Mouse (Mus musculus) heart, postnatal 0 days (tissue): Measurements from ENCODE around the gene Rps6. TPM values are rescaled to one million over a fixed set of nuclear protein-coding genes. Genes with fewer than 3 reads are reported as not detected.

Source experiments
- ATAC-seq: fragments of 200-750 bp; cut with Nextera tagmentation; 2 replicates; pipeline ENCODE4 v1.8.0; 2017; ENCODE audit warnings: low read depth, moderate number of reproducible peaks, moderate library complexity; ENCODE audit not compliant: insufficient read depth
- DNase-seq: peaks from one replicate; pipeline ENCODE4 v3.0.0-alpha.2; 2016; ENCODE audit warnings: low spot score
- H3K27ac ChIP-seq: fragments of 300-500 bp; sonication (generic); 2 replicates; pipeline ENCODE4 v1.5.1; 2014; ENCODE audit warnings: low read depth, mild to moderate bottlenecking
- H3K27me3 ChIP-seq: fragments of 300-500 bp; sonication (generic); 2 replicates; pipeline ENCODE4 v1.6.1; 2014; ENCODE audit warnings: low read length, mixed read lengths; ENCODE audit not compliant: control insufficient read depth, insufficient read depth
- H3K36me3 ChIP-seq: fragments of 300-500 bp; sonication (generic); replicated peaks from 2 replicates; pipeline ENCODE4 v1.6.1; 2014; ENCODE audit warnings: low read length, mixed read lengths; ENCODE audit not compliant: control insufficient read depth, insufficient read depth
- H3K4me1 ChIP-seq: fragments of 300-500 bp; sonication (generic); 2 replicates; pipeline ENCODE4 v1.6.1; 2014; ENCODE audit warnings: antibody characterized with exemption; ENCODE audit not compliant: control insufficient read depth, insufficient read depth
- H3K4me2 ChIP-seq: fragments of 300-500 bp; sonication (generic); 2 replicates; pipeline ENCODE4 v1.6.1; 2014; ENCODE audit warnings: low read depth, mild to moderate bottlenecking, low read length, moderate library complexity
- H3K4me3 ChIP-seq: fragments of 300-500 bp; sonication (generic); 2 replicates; pipeline ENCODE4 v1.5.1; 2014; ENCODE audit warnings: low read depth, low read length
- H3K9ac ChIP-seq: fragments of 300-500 bp; sonication (generic); replicated peaks from 2 replicates; pipeline ENCODE4 v1.6.1; 2014; ENCODE audit warnings: low read depth, low read length, mixed read lengths
- H3K9me3 ChIP-seq: fragments of 300-500 bp; sonication (generic); replicated peaks from 2 replicates; pipeline ENCODE4 v1.6.1; 2016; ENCODE audit warnings: low read length; ENCODE audit not compliant: control insufficient read depth
- CTCF ChIP-seq: IDR thresholded peaks from 2 replicates; pipeline ENCODE4 v1.5.1; 2016; ENCODE audit warnings: antibody characterized with exemption, control low read depth, low read depth
- EP300 ChIP-seq: IDR thresholded peaks from 2 replicates; pipeline ENCODE4 v1.6.1; 2016; ENCODE audit warnings: antibody characterized with exemption, low read depth
- WGBS: fragments of 180-500 bp; shearing (Covaris S2); extraction: QIAGEN DNeasy Blood & Tissue Kit; methylation state at CpG from one replicate; pipeline ENCODE4 v1.1.7; 2014; 5-methylcytosine and 5-hydroxymethylcytosine counted together
- polyA plus RNA-seq: library from polyadenylated mRNA; unstranded; fragments of >200 nt; fragmentation: Nextera tagmentation; extraction: Ambion mirVana; gene quantifications from 2 replicates; pipeline ENCODE4 v1.2.1, GENCODE M21; 2015
- total RNA-seq: library from RNA; depleted of rRNA; stranded (reverse); fragments of >200 nt; gene quantifications from 2 replicates; pipeline ENCODE4 v1.2.3, GENCODE M21; 2014; ENCODE audit warnings: low replicate concordance; rRNA removed

Rps6 gene
- total RNA-seq (1,057 and 1,230 TPM in 2 replicates), polyA plus RNA-seq (324 and 335 TPM in 2 replicates)

DNA sequence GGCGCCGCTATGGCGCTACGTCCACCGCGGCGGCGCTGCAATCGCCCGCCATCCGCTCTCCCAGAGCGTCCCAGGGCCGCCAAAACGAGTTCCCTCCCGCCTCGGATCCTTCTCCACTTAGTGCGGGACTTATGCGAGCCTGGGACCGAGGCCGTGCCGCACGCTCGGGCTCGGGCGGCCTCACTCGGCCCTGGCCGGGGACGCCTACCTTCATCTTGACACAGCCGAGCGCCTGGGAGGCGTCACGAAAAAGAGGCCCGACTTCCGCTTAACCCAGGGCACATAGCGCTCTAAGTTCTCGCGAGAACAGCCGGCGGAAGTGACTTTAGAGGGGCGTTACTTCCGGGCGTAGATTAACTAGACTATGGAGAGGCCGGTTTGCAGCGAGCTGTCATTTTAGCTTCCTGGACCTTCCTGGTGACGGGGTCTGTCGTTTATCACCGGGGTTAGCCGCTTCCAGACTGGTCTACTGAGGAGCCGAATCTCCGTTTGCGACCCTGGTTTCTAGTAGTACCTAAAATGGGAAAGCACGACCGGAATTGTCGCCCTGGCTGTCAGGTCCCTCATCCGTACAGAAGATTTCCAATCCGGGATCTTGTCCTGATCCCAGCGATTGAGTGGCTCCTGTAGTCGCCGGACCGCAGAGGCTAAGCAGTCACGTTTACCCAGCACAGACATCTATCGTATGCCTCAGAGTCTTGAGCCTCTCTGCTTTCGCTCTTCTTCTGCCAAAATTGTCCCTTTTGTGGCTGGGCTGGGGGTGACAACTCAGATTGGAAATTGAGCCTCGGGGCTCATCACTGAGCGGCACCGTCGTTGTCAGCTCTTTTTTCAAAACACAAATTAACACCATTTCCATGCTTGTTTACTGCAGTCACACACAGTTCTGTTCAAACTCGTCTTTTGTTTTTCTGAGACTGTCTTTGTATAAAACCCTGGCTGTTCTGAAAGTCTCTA lies at the start of gene Rps6:
Rps6 (minus strand) TSS at position 300 of the 957 bp plus-strand sequence.
- H3K4me3 ChIP-seq, result peak within 1 kb of the TSS; percentile 95
- no peaks in the 10 kb centered on the region for H3K27me3 ChIP-seq
- peaks cover 30% of the 10 kb centered on the region for H3K36me3 ChIP-seq
- 0 out of 2 replicates have a peak, but pooled peaks cover 14% of the 10 kb centered on the region for H3K4me1 ChIP-seq
- peak within 1 kb of the TSS; percentile 98 for H3K27ac ChIP-seq
- H3K9me3 ChIP-seq, result no peaks in the 10 kb centered on the region
- under 1% methylated on average over 66 of the region's 68 CpGs for WGBS
- ATAC-seq (peak; percentile 99), DNase-seq (peak; percentile 97)
- peak within 1 kb of the TSS; percentile 89 for H3K4me2 ChIP-seq
- H3K9ac ChIP-seq, result peak within 1 kb of the TSS; percentile 99
- peak; percentile 97 for TF ChIP-seq EP300
- TF ChIP-seq CTCF, result no peak

DNA sequence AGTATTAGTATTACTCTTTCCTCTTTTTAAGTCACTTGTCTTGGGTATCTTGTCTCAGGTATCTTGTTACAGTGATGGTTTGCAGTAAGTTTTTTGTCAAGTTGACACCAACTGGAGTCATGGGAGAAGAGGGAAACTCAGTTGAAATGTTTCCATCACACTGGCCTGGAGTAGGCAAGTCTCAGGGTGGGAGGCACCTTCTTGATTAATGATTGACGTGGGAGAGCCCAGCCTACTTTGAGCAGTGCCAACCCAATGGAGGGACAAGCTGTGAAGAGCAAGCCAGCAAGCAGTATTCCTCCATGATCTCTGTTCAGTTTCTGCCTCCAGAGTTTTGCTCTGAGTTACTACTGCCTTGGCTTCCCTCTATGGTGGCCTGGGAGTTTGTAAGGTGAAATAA lies 48.7 kb upstream of the Rps6 start:
- no peak overlapping the region for H3K4me3 ChIP-seq
- no peak for ATAC-seq
- peaks cover 4% of the 10 kb centered on the region; the same call in 1 of the 2 replicates for H3K36me3 ChIP-seq
- H3K4me1 ChIP-seq, result no peaks in the 10 kb centered on the region
- H3K4me2 ChIP-seq, result no peak overlapping the region
- TF ChIP-seq EP300, result no peak
- no peak for TF ChIP-seq CTCF
- 84% methylated on average over 1 of the region's 1 CpGs for WGBS
- no peaks in the 10 kb centered on the region for H3K9me3 ChIP-seq
- no peaks in the 10 kb centered on the region for H3K27me3 ChIP-seq
- no peak overlapping the region for H3K27ac ChIP-seq
- no peak overlapping the region for H3K9ac ChIP-seq
- no peak for DNase-seq

DNA sequence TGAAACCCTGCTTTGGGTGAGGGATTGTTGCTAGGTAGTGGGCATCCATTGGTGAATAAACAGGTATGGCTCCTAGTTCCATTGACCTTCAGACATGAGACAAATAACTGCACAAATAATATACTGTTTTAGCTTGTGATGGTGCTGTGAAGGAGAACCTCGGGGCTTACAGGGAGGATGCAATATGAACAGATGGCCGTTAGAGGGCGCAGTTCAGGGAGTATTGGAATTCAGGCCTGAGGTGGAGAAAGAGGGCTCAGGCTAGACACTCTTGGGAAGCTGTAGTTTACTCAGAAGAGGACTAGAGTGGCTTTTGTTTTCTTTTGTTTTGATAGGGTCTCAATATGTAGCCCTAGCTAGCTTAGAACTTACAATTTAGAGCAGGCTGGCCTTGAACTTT lies 47.8 kb upstream of the Rps6 start:
- TF ChIP-seq CTCF (peak; percentile 18; the same call in 1 of the 2 replicates), EP300 (no peak)
- no peak overlapping the region for H3K4me3 ChIP-seq
- no peak overlapping the region for H3K9ac ChIP-seq
- no peak overlapping the region for H3K27ac ChIP-seq
- H3K9me3 ChIP-seq, result no peaks in the 10 kb centered on the region
- no peak for ATAC-seq
- no peak overlapping the region for H3K4me2 ChIP-seq
- DNase-seq, result no peak
- WGBS, result 34% methylated on average over 3 of the region's 3 CpGs
- H3K36me3 ChIP-seq, result peaks cover 6% of the 10 kb centered on the region; the same call in 1 of the 2 replicates
- H3K4me1 ChIP-seq, result no peaks in the 10 kb centered on the region
- H3K27me3 ChIP-seq, result no peaks in the 10 kb centered on the region

DNA sequence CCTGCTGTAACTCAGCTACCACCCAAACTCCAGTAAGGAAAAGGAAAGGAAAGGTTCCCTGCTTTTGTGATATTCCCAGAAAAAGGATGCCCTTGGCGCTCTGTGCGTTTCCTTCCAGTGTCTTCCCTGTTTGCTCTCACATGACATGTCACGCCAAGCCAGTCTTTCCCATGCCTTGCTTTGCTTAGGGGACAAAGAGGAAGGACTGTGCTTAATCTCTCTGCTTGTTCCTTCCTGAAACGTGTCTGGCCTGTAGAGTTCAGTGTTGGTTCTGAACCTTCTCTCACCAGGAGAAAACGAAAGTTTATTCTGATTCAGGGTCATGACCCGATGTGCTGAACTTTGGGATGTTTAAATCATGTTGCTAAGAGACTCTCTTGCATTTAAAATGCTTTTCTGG lies 45.1 kb upstream of the Rps6 start:
- peak; percentile 72 for ATAC-seq
- TF ChIP-seq EP300, result peak; percentile 36; the same call in 1 of the 2 replicates
- TF ChIP-seq CTCF, result no peak
- 55% methylated on average over 6 of the region's 6 CpGs for WGBS
- H3K4me2 ChIP-seq, result no peak overlapping the region
- peak; percentile 68 for DNase-seq
- no peaks in the 10 kb centered on the region for H3K4me1 ChIP-seq
- H3K4me3 ChIP-seq, result no peak overlapping the region
- no peak overlapping the region for H3K9ac ChIP-seq
- no peaks in the 10 kb centered on the region for H3K27me3 ChIP-seq
- H3K27ac ChIP-seq, result peak overlapping the region; percentile 59
- H3K36me3 ChIP-seq, result 0 out of 2 replicates have a peak, but pooled peaks cover 3% of the 10 kb centered on the region
- no peaks in the 10 kb centered on the region for H3K9me3 ChIP-seq

DNA sequence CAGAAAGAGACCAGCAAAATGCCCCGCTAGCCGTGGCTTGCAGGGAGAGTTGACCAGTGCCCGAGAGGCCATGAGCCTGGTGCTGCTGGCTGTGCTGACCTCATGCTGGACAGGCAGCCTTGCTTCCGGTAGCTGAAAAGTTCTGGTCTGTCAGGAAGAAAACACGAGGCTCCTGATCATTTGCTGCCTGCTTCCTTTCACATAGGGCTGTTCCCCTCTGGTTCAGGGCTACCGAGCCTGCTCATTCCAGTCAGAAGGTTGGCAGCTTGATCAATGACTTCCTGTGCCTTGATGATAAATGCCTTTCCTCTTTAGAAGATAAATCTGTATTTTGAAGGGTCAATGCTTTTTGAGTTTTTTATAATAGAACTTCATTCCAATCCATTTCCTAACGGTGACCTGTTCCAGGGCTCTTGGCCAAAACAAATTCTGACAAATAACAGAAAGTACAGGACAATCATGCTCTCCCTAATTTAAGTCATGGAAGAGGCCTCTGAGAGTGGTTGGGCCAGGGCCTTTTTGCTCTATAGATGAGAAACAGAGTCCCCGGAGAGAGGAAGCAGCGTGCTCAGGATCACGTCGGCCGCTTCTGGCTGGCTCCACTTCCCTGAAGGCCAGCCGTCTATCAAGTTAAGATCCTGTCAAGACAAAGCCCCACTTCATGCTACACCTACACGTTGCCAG lies 41.7 kb upstream of the Rps6 start:
- Histone ChIP-seq H3K27me3 (no peaks in the 10 kb centered on the region), H3K9me3 (no peaks in the 10 kb centered on the region), H3K36me3 (0 out of 2 replicates have a peak, but pooled peaks cover 3% of the 10 kb centered on the region), H3K4me1 (no peaks in the 10 kb centered on the region), H3K27ac (peak overlapping the region; percentile 76), H3K9ac (no peak overlapping the region), H3K4me3 (no peak overlapping the region), H3K4me2 (no peak overlapping the region)
- ATAC-seq, result peak; percentile 74
- DNase-seq, result peak; percentile 74
- 42% methylated on average over 14 of the region's 14 CpGs for WGBS
- peak; percentile 56 for TF ChIP-seq EP300
- no peak for TF ChIP-seq CTCF
